Mouse (Mus musculus) limb, embryonic 14.5 days (tissue): ENCODE measurements around the gene Dlx6. TPM values are rescaled to one million over a fixed set of nuclear protein-coding genes. Genes with fewer than 3 reads are reported as not detected.

Experiments used
- ATAC-seq: fragments of 200-750 bp; cut with Nextera tagmentation; 2 replicates; pipeline ENCODE4 v1.8.0; 2017; ENCODE audit warnings: low read depth, moderate number of reproducible peaks, moderate TSS enrichment; ENCODE audit not compliant: low FRiP score
- DNase-seq: peaks from one replicate; pipeline ENCODE4 v3.0.0-alpha.2; 2015; ENCODE audit warnings: low spot score
- H3K27ac ChIP-seq: fragments of 300-500 bp; sonication (generic); replicated peaks from 2 replicates; pipeline ENCODE4 v1.5.1; 2014; ENCODE audit warnings: low read depth, mild to moderate bottlenecking, low read length, moderate library complexity, mixed read lengths
- H3K27me3 ChIP-seq: fragments of 300-500 bp; sonication (generic); 2 replicates; pipeline ENCODE4 v1.6.1; 2014; ENCODE audit warnings: low read length, mixed read lengths; ENCODE audit not compliant: control insufficient read depth, insufficient read depth
- H3K36me3 ChIP-seq: fragments of 300-500 bp; sonication (generic); 2 replicates; pipeline ENCODE4 v1.6.1; 2014; ENCODE audit warnings: mild to moderate bottlenecking, low read length, moderate library complexity, mixed read lengths; ENCODE audit not compliant: control insufficient read depth, insufficient read depth
- H3K4me1 ChIP-seq: fragments of 300-500 bp; sonication (generic); 2 replicates; pipeline ENCODE4 v1.6.1; 2014; ENCODE audit warnings: antibody characterized with exemption, low read length, mixed read lengths; ENCODE audit not compliant: control insufficient read depth, insufficient read depth
- H3K4me2 ChIP-seq: fragments of 300-500 bp; sonication (generic); replicated peaks from 2 replicates; pipeline ENCODE4 v1.6.1; 2014; ENCODE audit warnings: low read depth, mild to moderate bottlenecking, low read length, moderate library complexity; ENCODE audit not compliant: severe bottlenecking
- H3K4me3 ChIP-seq: fragments of 300-500 bp; sonication (generic); replicated peaks from 2 replicates; pipeline ENCODE4 v1.5.1; 2014; ENCODE audit warnings: low read length
- H3K9ac ChIP-seq: fragments of 300-500 bp; sonication (generic); 2 replicates; pipeline ENCODE4 v1.6.1; 2014; ENCODE audit warnings: mild to moderate bottlenecking, low read depth, low read length, moderate library complexity; ENCODE audit not compliant: severe bottlenecking
- H3K9me3 ChIP-seq: fragments of 300-500 bp; sonication (generic); 2 replicates; pipeline ENCODE4 v1.6.1; 2016; ENCODE audit warnings: low read length; ENCODE audit not compliant: control insufficient read depth
- POLR2A ChIP-seq: fragments of 200-500 bp; IDR thresholded peaks from 2 replicates; pipeline ENCODE4 v1.8.0; 2012; ENCODE audit warnings: inconsistent platforms, mild to moderate bottlenecking, moderate library complexity, borderline replicate concordance; ENCODE audit not compliant: insufficient read depth, insufficient read length; ENCODE audit errors: extremely low read depth
- WGBS: fragments of 180-500 bp; shearing (Covaris S2); extraction: QIAGEN DNeasy Blood & Tissue Kit; methylation state at CpG from one replicate; pipeline ENCODE4 v1.1.7; 2014; 5-methylcytosine and 5-hydroxymethylcytosine counted together
- polyA plus RNA-seq, 2 experiments: library from polyadenylated mRNA; depleted of rRNA in 1 of 2; stranded (reverse) in 1 of 2; unstranded in 1 of 2; fragments of >200 nt; fragmentation: Nextera tagmentation in 1 of 2; extraction: Ambion mirVana in 1 of 2; gene quantifications; 2 replicates each; pipeline versions ENCODE4 v1.2.1 to v1.2.3; 2012 to 2014

Gene Dlx6
- polyA plus RNA-seq, 2 experiments: 1.8 to 6.8 TPM

GRCm38 (mm10) chr6:6861798-6862428 is 1.2 kb upstream of the Dlx6 start:
- Histone ChIP-seq H3K27me3 (peaks cover 96% of the 10 kb centered on the region), H3K4me1 (peaks cover 7% of the 10 kb centered on the region; the same call in 1 of the 2 replicates), H3K36me3 (no peaks in the 10 kb centered on the region), H3K4me2 (peak overlapping the region; percentile 85), H3K9me3 (no peaks in the 10 kb centered on the region), H3K4me3 (peak overlapping the region; percentile 50), H3K27ac (no peak overlapping the region), H3K9ac (no peak overlapping the region)
- ATAC-seq: no peak
- WGBS: 4% methylated on average over 11 of the region's 11 CpGs
- DNase-seq: no peak
- TF ChIP-seq POLR2A: no peak

GRCm38 (mm10) chr6:6862611-6863010 is 523 bp upstream of the Dlx6 start:
- ATAC-seq: peak; percentile 77
- no peaks in the 10 kb centered on the region for H3K9me3 ChIP-seq
- DNase-seq: peak; percentile 83
- H3K36me3 ChIP-seq: no peaks in the 10 kb centered on the region
- peak overlapping the region; percentile 85 for H3K4me2 ChIP-seq
- peaks cover 7% of the 10 kb centered on the region; the same call in 1 of the 2 replicates for H3K4me1 ChIP-seq
- no peak overlapping the region for H3K9ac ChIP-seq
- H3K27me3 ChIP-seq: peaks cover 94% of the 10 kb centered on the region
- H3K27ac ChIP-seq: no peak overlapping the region
- WGBS: under 1% methylated on average over 22 of the region's 23 CpGs
- no peak for TF ChIP-seq POLR2A
- H3K4me3 ChIP-seq: peak overlapping the region; percentile 50

GRCm38 (mm10) chr6:6863955-6864354 is 821 bp downstream of the Dlx6 start:
- Histone ChIP-seq H3K27me3 (peaks cover 91% of the 10 kb centered on the region), H3K4me3 (peak overlapping the region; percentile 50), H3K4me2 (peak overlapping the region; percentile 85), H3K27ac (no peak overlapping the region), H3K9ac (peak overlapping the region; percentile 52), H3K9me3 (no peaks in the 10 kb centered on the region), H3K36me3 (no peaks in the 10 kb centered on the region), H3K4me1 (peaks cover 7% of the 10 kb centered on the region; the same call in 1 of the 2 replicates)
- TF ChIP-seq POLR2A: no peak
- WGBS: 2% methylated on average over 13 of the region's 21 CpGs
- DNase-seq: no peak
- peak; percentile 16; the same call in 1 of the 2 replicates for ATAC-seq

GRCm38 (mm10) chr6:6864441-6865440 is 1.6 kb downstream of the Dlx6 start:
- no peaks in the 10 kb centered on the region for H3K9me3 ChIP-seq
- 8% methylated on average over 36 of the region's 36 CpGs for WGBS
- peak overlapping the region; percentile 50 for H3K4me3 ChIP-seq
- no peak for ATAC-seq
- H3K4me2 ChIP-seq: peak overlapping the region; percentile 85
- DNase-seq: no peak
- no peak overlapping the region for H3K27ac ChIP-seq
- no peak for TF ChIP-seq POLR2A
- H3K4me1 ChIP-seq: peaks cover 7% of the 10 kb centered on the region; the same call in 1 of the 2 replicates
- H3K27me3 ChIP-seq: peaks cover 91% of the 10 kb centered on the region
- 0 out of 2 replicates have a peak overlapping the region, but pooled peaks have one; percentile 52 for H3K9ac ChIP-seq
- H3K36me3 ChIP-seq: no peaks in the 10 kb centered on the region

GRCm38 (mm10) chr6:6867031-6867430 is 3.9 kb downstream of the Dlx6 start:
- WGBS: 14% methylated on average over 8 of the region's 9 CpGs
- no peaks in the 10 kb centered on the region for H3K4me1 ChIP-seq
- no peak overlapping the region for H3K4me2 ChIP-seq
- no peak overlapping the region for H3K4me3 ChIP-seq
- H3K27me3 ChIP-seq: peaks cover 92% of the 10 kb centered on the region
- H3K9ac ChIP-seq: no peak overlapping the region
- H3K9me3 ChIP-seq: no peaks in the 10 kb centered on the region
- H3K36me3 ChIP-seq: no peaks in the 10 kb centered on the region
- no peak for ATAC-seq
- no peak for TF ChIP-seq POLR2A
- H3K27ac ChIP-seq: no peak overlapping the region
- no peak for DNase-seq
